Mouse (Mus musculus) bone marrow, adult 2 months (tissue): ENCODE measurements around the gene Nol11. TPM values are rescaled to one million over a fixed set of nuclear protein-coding genes. Genes with fewer than 3 reads are reported as not detected.

Experiments
- H3K27ac ChIP-seq: fragments of 200-500 bp; 2 replicates; pipeline ENCODE4 v1.5.1; 2012; ENCODE audit warnings: low read depth, mild to moderate bottlenecking, control low read depth, inconsistent platforms, low read length; ENCODE audit not compliant: control insufficient read depth, poor library complexity, insufficient read depth
- H3K4me1 ChIP-seq: fragments of 200-500 bp; 2 replicates; pipeline ENCODE4 v1.6.1; 2011; ENCODE audit warnings: low read length; ENCODE audit not compliant: control insufficient read depth, insufficient read depth
- H3K4me3 ChIP-seq: fragments of 200-500 bp; replicated peaks from 2 replicates; pipeline ENCODE3; 2011; ENCODE audit warnings: mild to moderate bottlenecking, low read depth, low read length, control low read depth; ENCODE audit not compliant: control insufficient read depth
- CTCF ChIP-seq: fragments of 200-500 bp; IDR thresholded peaks from 2 replicates; pipeline ENCODE4 v1.5.1; 2011; ENCODE audit warnings: low read length, control low read depth; ENCODE audit not compliant: control insufficient read depth, insufficient read depth
- POLR2A ChIP-seq: fragments of 200-500 bp; IDR thresholded peaks from 2 replicates; pipeline ENCODE4 v1.6.1; 2011; ENCODE audit warnings: low read depth, mild to moderate bottlenecking, control low read depth, low read length, borderline replicate concordance; ENCODE audit not compliant: control insufficient read depth
- WGBS: fragments of 180-500 bp; shearing (Covaris S2); methylation state at CpG from one replicate; pipeline ENCODE4 v1.1.7; 2018; 5-methylcytosine and 5-hydroxymethylcytosine counted together
- polyA plus RNA-seq: library from polyadenylated mRNA; stranded (reverse); fragments of >200 nt; gene quantifications from 2 replicates; pipeline ENCODE4 v1.2.4, GENCODE M21; 2011; ENCODE audit warnings: low replicate concordance; ENCODE audit not compliant: missing spikeins, insufficient read depth, insufficient read length

Nol11 gene
- polyA plus RNA-seq, 1 experiment: 27.2 TPM

DNA sequence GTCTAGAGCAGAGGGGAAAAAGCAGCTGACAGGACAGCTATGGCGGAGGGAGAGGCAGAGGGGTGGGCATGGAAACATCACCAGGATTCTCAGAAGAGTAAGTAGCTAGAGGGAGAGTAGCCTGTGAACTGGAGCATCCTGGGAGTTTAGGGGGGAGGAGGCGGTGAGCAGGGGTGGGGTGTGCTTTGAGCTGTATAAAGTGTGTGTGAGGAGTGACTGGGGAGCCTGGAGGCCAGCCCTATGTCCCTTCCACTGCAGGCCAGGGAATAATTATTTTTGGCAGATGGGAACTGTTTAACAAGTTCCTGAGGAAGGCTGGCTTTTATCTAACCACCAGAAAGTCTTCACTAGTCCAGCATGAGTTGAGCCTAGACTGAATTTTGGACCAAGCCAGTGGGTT lies 6.2 kb upstream of the Nol11 start:
- no peak overlapping the region for H3K27ac ChIP-seq
- H3K4me1 ChIP-seq: no peaks in the 10 kb centered on the region
- H3K4me3 ChIP-seq: no peak overlapping the region
- WGBS: 71% methylated on average over 2 of the region's 2 CpGs
- TF ChIP-seq CTCF: no peak
- TF ChIP-seq POLR2A: no peak

DNA sequence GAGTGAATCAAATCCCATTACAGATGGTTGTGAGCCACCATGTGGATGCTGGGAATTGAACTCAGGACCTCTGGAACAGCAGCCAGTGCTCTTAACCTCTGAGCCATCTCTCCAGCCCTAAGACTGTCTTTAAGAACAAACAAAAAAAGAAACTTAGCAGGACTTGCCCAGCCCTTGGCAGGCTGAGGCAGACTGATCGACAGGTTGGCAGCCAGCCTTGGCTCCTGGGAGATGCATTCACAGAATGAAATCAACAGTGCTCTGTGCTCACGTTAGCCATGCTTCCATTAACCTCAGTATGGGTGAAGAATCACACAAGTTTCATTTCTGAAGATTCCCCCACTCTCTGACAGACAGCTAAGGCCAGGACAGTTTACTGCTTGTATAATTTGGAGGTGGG lies 1.2 kb upstream of the Nol11 start:
- no peak overlapping the region for H3K4me3 ChIP-seq
- peaks cover 2% of the 10 kb centered on the region for H3K4me1 ChIP-seq
- WGBS: 64% methylated on average over 2 of the region's 2 CpGs
- H3K27ac ChIP-seq: no peak overlapping the region
- TF ChIP-seq CTCF: no peak
- TF ChIP-seq POLR2A: no peak

DNA sequence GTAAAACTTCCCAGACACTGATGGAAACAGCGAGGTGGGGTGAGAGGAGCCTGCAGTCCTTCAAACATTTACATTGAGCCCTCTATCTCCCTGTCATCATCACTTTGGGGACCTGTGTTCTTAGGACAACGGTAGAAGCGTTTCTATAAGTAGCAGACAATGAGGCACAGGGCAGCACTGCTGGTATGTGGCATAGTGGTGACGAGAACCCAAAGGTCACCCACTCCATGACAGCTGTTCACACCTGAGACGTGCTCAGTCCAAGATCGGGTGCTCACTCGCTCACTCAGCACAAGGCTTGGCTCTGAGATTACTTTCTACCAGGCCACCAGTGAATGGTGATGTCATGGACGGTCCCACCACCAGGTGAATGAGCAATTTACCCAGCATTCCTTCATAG lies 5.4 kb downstream of the Nol11 start:
- WGBS: 87% methylated on average over 8 of the region's 8 CpGs

DNA sequence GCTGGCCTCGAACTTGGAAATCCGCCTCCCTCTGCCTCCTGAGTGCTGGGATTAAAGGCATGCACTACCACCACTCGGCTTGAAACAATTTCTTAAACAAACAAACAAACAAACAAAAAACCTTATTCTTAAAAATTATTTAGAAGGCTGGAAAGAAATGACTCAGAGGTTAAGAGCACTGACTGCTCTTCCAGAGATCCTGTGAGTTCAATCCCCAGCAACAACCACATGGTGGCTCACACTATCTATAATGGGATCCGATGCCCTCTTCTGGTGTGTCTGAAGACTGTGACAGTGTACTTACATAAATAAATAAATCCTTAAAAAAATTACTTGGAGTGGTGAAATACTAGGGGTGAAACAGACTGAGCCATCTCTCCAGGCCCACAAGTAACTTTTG lies 28.0 kb downstream of the Nol11 start:
- TF ChIP-seq POLR2A (no peak), CTCF (no peak)
- H3K27ac ChIP-seq: no peak overlapping the region
- H3K4me3 ChIP-seq: no peak overlapping the region
- H3K4me1 ChIP-seq: no peaks in the 10 kb centered on the region
- 66% methylated on average over 4 of the region's 4 CpGs for WGBS

More for the DNA sequence above, 5.4 kb downstream of the Nol11 start:
- Histone ChIP-seq H3K4me3 (no peak overlapping the region), H3K4me1 (peaks cover 2% of the 10 kb centered on the region), H3K27ac (no peak overlapping the region)
- TF ChIP-seq CTCF: no peak

DNA sequence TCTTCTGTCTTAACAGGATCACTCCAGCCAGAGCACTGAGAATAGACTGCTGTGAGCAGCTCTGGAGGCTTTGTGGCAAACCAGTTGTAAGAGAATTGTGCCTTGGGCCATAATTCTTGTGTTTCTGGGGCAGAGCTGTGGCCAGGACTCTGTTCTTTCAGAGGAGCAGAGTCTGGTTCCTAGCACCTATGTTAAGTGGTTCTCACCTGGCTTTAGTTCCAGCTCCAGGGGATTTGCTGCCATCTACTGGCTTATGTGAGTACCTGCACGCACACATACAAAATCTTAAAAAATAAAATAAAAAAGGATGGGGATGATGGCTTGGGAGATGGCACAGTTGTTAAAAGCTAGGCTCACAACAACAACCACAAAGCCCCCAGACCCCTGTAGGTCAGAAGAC lies 30.1 kb downstream of the Nol11 start:
- TF ChIP-seq CTCF (peak; percentile 50), POLR2A (no peak)
- WGBS: 68% methylated on average over 1 of the region's 1 CpGs
- no peak overlapping the region for H3K27ac ChIP-seq
- H3K4me3 ChIP-seq: no peak overlapping the region
- H3K4me1 ChIP-seq: no peaks in the 10 kb centered on the region

DNA sequence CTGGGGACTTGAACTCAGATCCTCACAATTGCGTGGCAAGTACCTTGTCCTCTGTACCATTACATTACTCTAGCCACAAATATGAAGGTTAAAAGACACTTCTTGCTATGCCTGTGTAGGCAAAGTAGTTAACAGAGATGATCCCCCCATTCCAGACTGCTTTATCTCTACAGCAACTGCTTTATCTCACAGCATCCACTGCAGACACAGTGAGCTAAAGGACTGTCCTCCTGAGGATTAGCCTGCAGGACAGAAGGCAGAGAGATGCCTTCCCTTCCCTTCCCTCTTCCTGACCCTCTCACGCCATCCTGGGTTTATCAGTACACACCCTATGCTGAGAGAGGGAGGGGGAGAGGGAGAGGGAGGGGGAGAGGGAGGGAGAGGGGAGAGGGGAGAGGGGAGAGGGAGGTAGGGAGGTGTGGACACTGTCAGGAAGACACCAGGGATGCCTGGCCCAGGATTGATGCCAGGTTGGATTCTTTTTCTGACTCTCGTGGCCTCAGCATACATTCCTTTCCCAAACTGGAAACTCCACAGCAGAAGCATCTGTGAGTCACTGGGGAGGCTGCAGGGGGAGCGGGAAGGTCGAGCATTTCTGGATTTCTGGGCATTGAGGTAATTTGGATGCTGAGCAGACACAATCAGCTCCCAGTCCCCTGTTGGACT lies 32.1 kb downstream of the Nol11 start:
- no peak overlapping the region for H3K4me3 ChIP-seq
- 62% methylated on average over 5 of the region's 5 CpGs for WGBS
- TF ChIP-seq POLR2A (no peak), CTCF (no peak)
- no peak overlapping the region for H3K27ac ChIP-seq
- no peaks in the 10 kb centered on the region for H3K4me1 ChIP-seq

DNA sequence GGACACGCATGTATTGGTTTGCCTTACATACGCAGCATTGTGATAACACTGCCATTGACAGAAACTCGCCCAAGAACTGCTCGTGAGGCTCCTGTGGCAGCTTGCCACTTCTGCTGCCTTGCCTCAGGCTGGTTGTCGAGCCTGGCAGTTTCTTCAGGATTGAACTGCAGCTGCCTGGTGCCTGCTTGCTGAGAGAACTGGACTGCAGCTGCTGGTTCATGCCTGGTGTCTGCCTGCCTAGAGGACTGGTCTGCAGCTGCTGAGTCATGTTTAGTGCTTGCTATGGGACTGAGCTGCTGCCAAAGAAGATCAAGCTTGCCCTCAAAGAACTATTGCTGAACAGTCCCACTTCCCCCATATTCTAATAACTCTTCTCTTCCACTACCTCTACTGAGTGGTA lies 33.9 kb downstream of the Nol11 start:
- H3K27ac ChIP-seq: no peak overlapping the region
- H3K4me1 ChIP-seq: no peaks in the 10 kb centered on the region
- 77% methylated on average over 5 of the region's 5 CpGs for WGBS
- TF ChIP-seq CTCF (no peak), POLR2A (no peak)
- no peak overlapping the region for H3K4me3 ChIP-seq

DNA sequence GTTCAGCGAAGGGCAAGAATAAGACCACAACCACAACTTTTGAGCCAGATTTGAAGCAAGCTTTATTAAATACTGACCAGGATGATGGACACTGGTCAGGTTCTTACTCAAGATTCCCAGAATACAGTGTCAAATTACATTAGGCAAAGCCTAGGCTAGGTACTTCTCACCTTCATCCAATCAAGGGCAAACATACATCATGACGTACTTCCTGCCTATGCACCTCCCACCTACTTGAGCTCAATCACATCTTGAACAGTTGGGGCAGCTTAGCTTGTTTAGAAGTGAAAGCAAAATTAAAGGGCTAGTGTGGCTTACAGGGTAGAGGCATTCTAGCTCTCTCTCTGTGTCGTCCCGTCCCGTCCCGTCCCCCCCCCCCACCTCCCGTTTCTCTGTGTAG lies 34.8 kb downstream of the Nol11 start:
- 85% methylated on average over 7 of the region's 7 CpGs for WGBS
- Histone ChIP-seq H3K4me1 (no peaks in the 10 kb centered on the region), H3K27ac (no peak overlapping the region), H3K4me3 (no peak overlapping the region)
- no peak for TF ChIP-seq CTCF
- TF ChIP-seq POLR2A: no peak

DNA sequence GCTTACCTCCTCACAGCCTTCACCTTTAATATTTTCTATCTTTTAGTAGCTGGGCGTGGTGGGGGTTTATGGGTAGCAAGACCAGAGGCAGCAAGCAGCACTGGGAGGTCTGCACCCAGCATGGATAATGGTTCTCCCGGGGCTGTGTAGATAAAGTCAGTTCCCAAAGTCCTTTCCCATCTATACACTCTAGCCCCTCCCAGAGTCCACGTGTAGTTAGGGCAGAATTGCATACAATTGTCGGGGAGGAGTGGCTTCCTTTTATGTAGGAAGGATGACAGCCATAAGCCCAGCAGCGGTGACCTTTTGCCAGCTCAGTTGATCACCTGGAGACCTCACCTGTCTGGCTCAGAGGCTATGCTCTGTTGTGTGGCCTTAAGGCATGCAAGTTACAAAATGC lies 35.5 kb downstream of the Nol11 start:
- 71% methylated on average over 5 of the region's 5 CpGs for WGBS
- H3K27ac ChIP-seq: no peak overlapping the region
- H3K4me3 ChIP-seq: no peak overlapping the region
- TF ChIP-seq POLR2A (no peak), CTCF (no peak)
- no peaks in the 10 kb centered on the region; the same call in 1 of the 2 replicates for H3K4me1 ChIP-seq
